Mouse (Mus musculus) cerebellum, adult 2 months (tissue): ENCODE measurements around the gene Cpe.

Experiments
- CTCF ChIP-seq: fragments of 200-500 bp; IDR thresholded peaks from 2 replicates; pipeline ENCODE4 v1.5.1; 2011; ENCODE audit warnings: low read depth, mild to moderate bottlenecking, control low read depth, low read length, moderate library complexity, borderline replicate concordance; ENCODE audit not compliant: insufficient read depth
- POLR2A ChIP-seq: fragments of 200-500 bp; IDR thresholded peaks from 2 replicates; pipeline ENCODE4 v1.6.1; 2011; ENCODE audit warnings: low read length, control low read depth, borderline replicate concordance; ENCODE audit not compliant: insufficient read depth

DNA sequence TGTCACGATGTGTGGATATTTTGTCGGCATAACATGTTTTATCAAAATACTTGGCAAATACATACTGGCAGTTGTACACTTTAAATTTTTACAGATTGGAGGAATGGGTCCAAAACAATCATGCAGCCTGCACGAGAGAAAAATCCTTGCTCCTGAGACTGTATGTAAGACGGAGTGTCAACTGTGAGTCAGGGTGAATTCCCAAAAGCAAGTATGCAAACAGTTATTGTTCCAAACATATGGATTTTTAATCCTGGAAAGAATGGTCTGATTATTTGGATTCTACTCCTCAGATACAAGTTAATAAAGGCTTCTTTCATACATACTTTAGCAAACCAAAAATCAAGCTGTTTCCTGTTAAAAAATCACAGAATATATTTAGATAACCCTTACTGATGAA is 4.1 kb downstream of the Cpe start:
- TF ChIP-seq CTCF (no peak), POLR2A (no peak)
